Mouse (Mus musculus): ENCODE measurements at regions not wholly inside any gene's neighbourhood (a gene's known extent, or its start where the extent isn't known, plus 50 kb on each side); places are given as distances from the start of the nearest gene placed in this dataset.
A peak's percentile ranks its signal among the peaks of the same experiment; 100 is the strongest.

DNA sequence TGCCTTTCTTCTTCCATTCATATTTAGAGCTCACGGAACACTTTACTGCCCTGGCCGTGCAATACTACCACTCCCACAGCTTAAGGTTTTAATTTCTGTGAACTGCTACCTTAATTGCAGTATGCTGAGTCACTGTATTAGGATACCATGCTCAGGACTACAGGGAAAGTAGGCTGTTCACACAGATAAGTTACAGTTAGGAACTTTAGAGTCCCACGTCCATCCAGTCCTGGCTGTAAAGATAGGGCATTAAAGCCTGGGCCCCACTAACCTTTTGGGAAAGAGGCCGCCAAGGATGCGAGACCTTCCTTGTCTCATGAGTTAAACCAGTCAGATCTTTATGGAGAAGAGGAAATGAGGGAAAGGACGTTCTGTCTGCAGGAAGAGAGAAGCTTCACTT lies 574.6 kb downstream of the Stpg2 start:
- DNase-seq: no peak

DNA sequence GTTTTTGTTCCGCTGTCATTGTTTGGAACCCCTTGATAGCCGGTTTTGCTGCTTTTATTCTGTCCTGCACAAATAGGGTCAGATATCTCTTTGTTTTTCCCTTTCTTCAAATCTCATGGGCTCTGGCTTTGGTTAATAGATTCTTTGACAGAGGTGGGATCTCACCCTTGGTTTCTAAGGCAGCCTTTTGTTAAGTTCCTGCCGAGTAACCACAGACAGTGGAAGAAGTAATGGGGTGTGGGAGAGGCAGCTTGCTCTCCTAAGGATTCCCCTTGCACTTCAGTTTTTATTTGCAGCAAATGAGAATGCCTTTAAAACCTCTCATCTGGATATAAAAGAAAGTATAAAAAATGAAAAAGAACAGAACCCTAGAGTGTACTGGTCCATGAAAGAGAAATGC lies 577.9 kb downstream of the Stpg2 start:
- DNase-seq: no peak

DNA sequence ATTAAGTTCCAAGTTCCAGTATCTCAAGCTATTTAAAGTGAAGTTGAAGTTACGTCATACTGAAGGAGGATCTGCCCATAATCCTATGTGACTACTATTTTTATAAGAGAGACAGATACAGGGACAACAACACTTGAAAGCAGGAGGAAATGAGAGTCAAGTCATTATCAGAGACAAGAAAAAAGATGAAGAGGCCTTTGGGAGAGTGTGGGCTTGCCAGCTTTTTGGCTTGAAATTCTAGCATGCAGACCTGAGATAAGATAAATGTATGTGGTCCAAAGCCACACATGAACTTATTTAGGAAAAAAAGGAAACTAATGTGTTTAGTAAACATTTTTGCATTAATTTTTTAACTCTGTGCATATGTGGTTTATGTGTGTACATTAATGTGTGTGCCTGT lies 581.0 kb downstream of the Stpg2 start:
- DNase-seq: no peak

DNA sequence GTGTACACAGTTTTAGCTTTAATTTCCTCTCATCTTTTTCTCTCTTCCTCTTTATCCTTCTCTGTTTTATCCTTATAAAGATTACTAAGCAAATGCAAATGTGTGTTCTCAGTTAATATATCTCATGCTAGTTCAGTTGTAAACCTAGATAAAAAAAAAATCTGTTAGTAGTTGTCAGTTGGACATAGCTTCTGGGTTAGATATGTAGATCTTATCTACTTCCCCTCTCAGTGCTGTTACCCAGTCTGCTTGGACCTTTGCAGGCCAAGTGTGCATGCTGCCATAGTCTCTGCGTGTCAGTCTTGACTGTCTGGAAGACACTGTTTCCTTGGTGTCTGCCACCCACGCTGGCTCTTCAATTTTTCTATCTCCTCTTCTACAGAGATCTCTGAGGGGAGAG lies 583.4 kb downstream of the Stpg2 start:
- DNase-seq: no peak

DNA sequence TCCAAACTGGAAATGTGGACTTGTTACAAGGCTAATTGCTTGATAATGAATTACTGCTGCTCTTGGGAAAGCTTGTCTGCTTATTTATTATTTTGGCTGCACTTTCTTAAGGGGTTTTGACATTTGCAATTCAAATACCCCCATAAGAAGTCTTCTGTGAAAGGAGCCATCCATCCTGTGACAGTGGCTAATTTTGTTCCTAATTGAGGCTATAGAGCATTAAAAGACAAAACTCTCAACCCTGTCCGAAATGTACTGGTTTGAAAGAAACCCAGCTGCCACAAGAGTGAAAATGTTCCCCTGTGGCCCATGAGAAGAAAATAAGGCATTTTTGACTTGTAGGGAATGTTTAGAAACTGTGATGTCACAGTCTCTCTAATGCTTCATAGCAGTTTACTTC lies 591.2 kb downstream of the Stpg2 start:
- DNase-seq: no peak

DNA sequence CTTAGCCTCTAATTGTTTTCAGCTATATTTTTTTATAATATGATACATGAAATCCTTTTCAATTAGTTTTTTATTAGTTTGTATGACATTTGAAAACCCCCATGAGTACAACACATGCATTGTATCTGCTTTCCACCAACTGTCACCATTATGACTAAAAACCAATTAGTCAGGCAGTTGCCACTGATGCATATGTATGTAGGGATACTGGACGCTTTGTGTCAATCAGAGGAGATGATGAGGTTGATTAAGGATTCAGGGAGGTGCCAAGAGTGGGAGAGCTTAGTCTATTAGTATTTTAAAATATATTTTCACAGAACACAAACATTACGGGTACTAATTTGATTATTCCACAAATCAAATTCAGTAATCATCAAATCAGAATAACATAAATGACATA lies 593.6 kb downstream of the Stpg2 start:
- DNase-seq: no peak

DNA sequence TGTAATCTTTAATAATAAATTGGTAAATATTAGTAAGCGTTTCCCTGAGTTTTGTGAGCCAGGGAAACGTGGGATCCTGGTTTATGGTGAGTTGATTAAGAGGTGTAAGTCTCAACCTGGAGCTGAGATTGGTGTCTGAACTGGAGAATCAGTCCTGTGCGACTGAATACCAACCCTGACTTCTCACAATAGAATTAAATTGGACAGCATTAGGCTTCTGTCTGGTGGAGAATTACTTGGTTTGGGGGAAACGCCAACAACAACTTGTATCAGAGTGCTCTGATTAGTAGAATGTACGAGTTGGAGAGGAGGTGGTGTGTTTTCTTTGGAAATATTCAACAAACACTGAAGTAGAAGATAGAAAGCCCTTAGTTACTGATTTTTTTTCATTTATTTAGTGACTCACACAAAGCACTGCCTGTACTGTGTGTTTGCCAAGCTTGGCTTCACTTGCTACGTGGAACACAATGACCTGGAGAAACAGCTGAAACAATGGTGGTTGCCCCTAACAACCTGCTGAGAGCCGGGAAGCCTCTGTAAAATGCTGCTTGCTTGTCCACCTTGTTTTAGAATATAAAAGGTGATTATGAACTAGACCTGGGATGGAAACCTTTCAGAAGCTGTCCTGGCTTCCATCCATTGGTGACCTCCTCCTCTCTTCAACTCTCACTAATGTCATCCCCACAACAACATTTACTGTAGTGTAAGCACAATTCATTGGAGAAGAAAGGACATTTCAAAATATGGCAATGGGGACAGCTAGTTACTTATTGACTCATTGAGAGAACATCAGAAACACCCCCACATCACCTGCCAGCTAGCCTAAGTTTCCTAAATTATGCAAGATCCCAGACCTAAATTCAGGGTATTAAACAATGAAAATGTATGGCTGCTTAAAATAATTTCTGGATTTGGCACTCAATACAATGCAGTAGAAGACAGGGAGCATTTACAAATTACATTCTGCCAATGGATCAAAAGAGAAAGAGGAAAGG lies 597.5 kb downstream of the Stpg2 start:
- no peak for DNase-seq

DNA sequence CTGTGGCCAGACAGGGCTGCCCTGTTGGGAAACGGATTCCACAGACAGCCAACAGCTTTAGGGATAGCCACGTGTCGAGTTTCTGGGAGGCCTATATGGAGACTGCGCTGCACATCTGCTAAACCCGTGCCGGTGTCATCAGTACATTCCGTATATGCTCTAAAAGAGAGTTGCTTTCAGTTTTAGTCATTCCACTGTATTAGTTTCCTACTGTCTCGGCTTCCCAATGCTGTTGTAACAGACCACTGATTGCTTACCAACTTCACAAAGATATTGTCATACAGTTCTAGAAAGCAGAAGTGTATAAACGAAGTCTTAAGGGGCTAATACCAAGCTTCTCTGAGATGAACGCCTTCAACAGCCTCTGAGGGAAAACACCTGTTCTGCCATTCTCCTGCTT lies 622.5 kb downstream of the Stpg2 start:
- DNase-seq: no peak

DNA sequence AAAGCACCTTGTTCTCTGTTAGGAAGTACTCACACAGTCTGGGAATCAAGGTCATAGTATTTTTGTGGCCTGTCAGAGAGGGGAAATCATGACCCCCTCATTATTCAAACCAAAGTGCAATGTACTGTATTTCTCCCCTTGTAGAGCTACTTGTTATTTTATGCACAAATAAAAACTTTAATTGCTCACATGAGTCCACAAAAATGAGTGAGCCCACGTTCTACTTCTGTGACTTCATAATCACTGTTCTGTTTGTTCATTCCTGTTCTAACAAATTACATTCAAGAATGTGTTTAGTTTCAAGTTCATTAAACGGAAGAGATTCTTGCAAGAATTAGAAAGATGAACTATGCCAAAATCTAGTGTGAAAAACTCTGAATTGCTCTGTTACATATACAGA lies 623.1 kb downstream of the Stpg2 start:
- DNase-seq: no peak

DNA sequence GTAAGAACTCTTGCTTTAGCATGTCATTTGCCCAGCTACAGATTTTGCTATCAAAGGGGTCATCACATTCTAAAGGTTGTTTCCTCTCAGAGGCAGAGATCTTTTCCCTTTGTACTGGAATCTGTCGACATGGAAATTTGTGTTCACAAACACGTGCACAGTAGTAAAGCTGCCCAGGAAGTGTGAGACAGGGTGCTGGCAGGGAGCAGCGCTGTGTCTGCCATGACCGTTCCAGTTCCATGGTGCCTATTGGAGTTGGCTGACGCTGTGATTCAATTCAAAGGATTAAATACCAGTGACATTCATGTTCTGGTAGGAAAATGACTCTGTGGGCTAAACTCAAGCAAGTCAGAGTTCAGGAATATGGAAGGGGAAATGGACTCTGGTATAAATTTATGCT lies 627.1 kb downstream of the Stpg2 start:
- DNase-seq: no peak

DNA sequence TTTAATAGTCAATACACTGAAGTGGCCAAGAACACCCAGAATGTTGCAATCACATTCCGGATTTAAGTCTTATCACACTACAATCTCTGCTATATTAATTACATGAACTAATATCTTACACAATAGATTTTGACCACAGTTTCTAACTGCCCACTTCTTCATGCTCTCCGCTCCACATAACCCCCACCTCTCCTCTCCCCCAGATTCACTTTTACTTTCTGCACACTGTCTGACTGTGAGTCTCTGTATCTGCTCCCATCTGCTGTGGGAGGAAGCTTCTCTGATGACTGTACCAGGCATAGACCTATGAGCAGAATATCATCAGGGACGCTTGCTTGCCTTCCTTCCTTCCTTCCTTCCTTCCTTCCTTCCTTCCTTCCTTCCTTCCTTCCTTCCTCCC lies 636.5 kb downstream of the Stpg2 start:
- no peak for DNase-seq

DNA sequence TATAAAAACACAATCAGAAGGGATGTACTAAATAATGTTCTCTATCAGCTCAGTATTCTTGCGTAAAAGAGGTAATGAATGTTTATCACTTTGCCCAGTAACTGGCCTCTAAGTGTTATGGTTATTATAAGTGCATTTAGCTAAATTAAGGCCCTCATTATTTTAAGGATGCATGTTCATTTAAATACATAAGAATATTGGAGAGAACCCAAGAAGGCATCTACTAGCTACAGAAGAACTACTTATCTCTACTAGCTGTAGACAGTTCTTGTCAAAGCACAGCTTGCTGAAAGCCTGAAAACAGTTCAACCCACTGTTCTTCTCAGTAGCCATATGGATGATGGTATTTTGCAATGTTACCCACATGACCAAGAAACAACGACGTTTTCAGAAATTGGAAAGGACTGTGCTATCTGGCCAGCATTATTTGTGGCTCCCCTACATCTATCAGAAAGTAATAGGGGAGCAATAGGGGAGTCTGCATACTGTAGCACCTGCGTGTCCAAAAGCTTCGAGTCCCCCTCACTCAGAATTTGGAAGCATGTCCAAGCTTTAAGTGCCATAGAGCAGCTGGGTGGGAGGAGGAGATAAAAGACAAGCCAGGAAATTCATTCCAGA lies 637.6 kb downstream of the Stpg2 start:
- DNase-seq: no peak

DNA sequence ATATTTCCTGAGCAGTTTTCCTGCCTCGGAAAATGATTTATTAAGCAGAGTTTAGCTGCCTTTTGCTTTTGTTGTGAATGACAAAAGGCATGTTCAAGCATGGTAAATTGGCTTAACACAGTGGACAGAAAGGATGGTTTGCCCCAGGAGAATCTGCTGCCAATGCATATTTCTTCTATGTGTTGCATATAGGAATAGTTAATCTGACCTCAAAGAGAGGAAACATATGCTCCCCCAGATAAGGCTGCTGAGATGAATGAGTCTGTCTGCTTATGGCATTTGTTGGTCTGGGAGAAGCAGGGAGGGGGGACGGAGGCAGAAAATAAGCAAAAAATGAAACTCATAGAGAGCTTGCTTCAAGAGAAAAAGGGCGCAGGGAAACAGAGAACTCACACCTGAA lies 638.9 kb downstream of the Stpg2 start:
- no peak for DNase-seq

DNA sequence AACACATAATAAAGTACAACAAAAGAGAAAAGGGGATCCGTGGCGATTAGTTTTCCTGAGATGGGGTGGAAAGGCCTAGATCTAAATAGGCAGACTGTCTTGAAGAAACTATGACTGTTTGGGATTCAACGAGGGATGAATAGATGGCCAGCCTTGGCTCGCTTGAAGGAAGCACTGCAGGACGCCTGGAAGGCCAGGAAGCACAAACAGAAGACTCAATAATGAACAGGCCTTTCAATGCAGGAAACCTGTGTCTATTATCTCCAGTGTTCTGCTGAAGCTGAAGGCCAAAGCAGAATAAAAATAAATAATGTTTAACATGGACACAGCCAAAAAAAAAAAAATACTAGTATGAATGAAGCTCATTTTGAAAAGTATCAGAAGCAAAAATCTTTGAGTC lies 642.3 kb downstream of the Stpg2 start:
- DNase-seq: no peak

DNA sequence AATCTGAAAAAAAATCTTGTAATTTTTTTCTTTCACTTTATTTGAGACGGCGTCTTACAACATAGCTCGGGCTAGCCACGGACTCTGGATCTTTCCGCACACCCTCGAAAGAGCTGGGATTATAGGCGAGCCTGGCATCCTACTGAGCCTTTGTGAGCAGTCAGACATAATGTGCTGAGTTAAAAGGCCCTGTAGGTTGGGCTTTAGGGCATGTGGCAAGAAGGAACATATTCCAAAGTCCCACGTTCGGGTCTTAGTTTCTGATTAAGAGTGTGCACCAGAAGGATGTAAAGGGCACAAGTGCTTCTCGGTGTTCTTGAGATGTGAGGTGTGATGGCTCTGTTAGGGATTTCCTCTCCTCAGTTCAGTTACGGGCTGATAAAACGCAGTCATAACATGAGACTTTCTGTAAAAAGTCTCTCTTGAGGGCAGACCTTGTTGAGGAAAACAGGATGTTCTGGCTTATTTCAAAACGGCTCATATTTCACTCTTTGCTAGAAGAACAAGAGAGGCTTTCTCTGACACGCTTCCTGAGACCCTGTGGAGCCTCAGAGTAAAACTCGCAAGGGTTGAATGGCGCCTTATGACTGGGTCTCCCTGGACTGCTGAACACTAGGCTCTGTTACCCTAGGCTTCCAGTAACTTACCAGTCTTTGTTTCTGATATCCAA lies 654.6 kb downstream of the Stpg2 start:
- DNase-seq: no peak

DNA sequence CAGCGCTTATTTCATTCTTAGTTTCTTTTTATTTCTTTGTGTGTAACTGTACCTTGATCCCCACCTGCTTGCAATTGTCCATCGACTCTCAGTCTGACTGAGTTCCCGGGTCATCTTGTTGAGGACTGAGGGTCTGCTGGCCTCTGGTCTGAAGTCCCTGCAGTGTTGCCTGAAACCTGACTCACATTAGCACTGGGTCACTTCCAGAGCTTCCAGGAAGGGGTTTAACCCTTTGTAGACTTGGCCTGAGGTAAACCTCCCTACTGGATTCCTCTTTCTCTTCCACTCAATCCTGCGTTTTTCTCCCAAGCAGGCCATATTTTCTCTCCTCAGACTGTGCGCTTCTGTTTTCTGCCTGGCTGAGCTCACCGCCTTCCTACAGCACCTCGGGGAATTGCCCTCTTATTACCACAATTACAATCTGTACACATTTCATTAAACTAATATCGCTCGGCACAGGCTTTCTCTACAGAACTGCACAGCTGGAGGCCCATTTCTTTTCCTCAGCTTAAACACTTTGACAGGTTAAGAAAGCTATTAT lies 655.4 kb downstream of the Stpg2 start:
- DNase-seq: no peak

DNA sequence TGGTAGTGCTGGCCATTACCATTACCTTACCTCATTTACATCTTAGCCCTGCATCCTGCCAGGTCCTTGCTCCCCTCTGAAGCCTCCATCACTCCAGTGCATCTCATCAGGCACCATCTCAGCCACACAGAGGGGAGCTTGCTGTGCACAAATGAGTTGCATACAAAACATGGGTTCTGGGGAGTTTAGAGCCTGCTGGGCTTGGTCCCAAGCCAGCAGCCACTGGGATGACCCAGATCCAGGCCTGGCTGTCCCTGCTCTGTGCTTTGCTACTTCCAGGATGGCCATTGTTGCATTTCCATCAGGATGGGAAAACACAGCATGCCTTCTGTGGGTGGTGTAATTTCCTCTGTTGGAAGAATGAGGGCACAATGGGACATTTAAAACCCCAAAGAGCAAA lies 660.8 kb downstream of the Stpg2 start:
- no peak for DNase-seq

DNA sequence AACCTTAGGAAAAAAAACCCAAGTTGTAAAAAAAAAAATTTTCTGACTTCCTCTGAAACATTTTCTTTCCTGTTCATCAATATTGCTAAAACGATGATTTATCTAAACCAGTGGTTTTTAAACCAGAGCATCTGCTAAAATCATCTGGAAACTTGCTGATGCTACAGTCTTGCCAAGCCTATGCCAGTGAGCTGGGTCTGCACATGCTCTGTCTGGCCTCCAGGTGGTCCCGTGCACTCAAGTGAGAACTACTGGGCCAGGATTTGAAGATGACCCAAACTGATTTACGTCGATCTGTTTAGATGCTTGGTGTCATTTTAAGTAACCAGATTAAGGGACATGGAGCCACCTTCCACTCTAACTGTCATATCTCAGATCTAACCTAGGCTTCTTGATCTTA lies 661.5 kb downstream of the Stpg2 start:
- no peak for DNase-seq

DNA sequence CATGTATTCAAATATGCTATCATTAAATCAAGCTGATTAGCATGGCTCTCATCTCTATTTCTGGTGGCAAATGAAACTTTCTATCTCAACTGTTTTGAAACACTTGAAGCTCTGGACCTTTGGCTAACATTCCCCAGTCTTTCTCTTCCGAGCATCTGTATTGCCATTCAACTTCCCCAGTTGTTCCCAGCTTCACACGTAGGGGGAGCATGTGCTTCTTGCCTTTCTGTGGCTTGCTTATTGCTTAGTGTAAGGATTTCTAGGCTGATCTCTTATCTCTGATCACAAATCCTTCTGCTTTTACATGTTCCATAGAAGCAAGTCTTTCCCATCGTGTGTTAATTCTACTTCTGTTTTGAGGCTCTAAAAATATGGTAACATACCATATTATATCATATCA lies 662.0 kb downstream of the Stpg2 start:
- no peak for DNase-seq

DNA sequence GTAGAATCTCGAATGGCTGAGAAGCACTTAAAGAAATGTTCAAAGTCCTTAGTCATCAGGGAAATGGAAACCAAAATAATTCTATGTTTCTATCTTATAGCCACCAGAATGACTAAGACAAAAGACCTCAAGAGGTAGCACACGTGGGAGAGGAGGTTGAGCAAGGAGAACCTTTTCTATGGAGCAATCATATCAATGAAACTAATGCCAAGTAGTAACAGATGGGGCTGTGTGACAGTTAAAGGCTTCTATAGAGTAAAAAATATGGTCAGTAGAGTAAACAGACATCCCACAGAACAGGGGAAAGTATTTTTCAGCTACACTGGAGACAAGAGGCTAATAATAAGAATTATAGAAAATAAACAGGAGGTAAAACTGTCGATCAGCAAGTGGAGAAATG lies 664.3 kb downstream of the Stpg2 start:
- no peak for DNase-seq

DNA sequence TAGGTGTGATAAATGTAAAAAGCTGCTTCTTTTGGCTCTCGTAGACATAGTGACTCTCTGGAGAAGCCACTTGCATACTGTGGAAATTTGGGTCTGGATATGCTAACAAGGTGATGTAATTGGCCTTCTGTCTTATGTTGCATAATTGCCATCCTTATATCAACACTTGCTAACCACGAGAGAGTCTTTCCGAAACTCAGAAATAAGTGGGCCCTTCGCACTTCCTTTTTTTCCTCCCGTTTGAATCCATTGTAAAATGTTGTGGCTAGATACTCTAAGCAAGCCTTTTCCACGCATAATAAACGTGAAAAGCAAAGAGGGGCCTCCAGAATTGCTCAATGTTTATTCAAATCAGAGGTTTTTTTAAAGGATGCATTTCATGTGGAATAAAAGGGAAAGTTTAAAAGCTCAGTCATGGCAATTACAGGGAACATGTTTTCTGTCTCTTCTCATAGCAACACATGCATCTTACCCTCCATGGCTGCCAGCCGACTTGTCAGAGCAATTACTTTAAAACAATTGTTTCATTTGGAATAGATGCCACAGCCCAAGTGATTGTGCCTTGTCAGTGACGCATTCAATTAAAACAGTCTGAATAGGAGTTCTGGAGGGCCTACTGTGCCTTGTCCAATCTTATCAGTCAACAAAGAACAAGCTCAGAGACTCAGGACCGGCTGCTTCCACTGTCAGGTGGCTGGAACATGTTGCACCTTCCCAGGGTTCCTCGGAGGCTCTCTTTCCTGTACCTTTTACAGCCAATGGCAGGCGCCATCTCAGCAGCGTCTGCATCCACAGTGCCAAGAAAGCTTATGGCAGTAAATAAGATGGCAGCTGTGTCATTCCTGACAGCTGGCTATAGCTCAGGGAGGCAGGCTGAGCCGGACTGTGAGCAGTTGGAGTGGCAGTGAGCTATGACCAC lies 680.7 kb downstream of the Stpg2 start:
- DNase-seq: peak; percentile 33

DNA sequence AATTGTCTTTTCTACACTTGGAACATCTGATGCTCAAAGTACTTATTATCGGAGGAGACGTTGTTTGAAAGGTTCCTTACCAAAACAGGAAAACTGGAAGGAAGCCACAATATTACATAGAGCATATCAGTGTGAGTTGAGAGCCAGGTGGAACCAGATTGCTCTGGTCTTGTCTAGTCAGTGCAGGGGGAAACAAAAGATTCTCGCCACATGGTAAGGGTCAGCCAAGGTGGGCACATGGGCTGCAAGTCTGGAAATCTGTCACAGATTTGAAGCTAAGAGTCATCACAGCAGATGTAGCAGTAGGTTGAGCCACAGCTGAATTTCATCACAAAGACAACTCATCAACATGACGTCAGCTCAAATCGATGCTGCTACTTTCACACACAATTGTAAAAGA lies 681.8 kb downstream of the Stpg2 start:
- DNase-seq: no peak

DNA sequence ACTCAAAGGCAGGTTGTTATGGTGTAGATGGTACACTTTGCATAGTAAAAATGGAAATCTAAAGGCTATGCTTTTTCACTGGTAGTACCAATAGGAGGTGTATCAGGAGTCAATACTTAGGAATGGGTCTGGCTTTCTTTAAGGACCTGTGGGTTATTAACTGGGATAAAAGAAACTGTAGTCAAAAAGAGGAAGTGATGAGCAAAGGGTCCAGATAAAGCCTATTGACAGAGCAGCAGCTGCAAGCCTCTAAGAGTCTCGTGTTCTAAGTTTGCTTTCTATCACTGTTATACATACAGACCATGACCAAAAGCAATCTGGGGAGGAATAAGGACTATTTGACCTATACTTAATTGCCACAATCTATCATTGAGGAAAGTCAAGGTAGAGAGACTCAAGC lies 683.0 kb downstream of the Stpg2 start:
- DNase-seq: no peak

Measured in right cerebral cortex, postnatal 4 days (tissue).